ENCODE assay signal across 24 mouse cellular contexts in the genomic region with DNA sequence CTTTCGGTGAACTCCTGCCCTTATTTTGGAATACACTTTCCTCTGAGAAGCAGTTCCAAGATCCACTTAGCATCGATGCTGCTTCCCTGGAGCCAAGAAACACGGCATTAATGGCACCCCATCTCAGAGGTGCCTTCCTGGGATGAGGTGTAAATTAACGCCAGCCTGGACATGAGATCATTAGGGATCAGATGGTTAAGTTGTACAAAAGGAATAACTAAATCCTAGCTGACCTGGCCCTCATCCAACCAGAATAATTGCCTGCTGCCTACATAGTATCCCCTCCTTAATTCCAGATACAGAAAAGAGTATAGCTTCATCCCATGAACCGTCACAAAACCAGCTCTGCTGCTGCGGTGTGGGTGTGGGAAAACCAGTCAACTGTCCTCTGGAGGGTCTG.
DNase-seq lines count a peak whose midpoint lies in the region; ATAC-seq and TF ChIP-seq lines count a peak whose summit lies in the region.
"Had no signal": no experiment of that assay in that cellular context is flagged by ENCODE, and none has a peak within 500 bp of the region (broad histone marks: within the 10 kb centered on the region; RNA-seq: fewer than 3 reads in every experiment).

No protein-coding gene starts in this region.

- 37% methylated on average over 6 of the region's 6 CpGs for WGBS in forebrain, embryonic 14.5 days
- WGBS in forebrain, embryonic 16.5 days, result 38% methylated on average over 6 of the region's 6 CpGs
- 46% methylated on average over 6 of the region's 6 CpGs for WGBS in limb, embryonic 13.5 days
- WGBS in limb, embryonic 10.5 days, result 66% methylated on average over 6 of the region's 6 CpGs
- 47% methylated on average over 6 of the region's 6 CpGs for WGBS in limb, embryonic 14.5 days
- 78% methylated on average over 6 of the region's 6 CpGs for WGBS in hindbrain, embryonic 14.5 days

- H3K9me3 ChIP-seq in forebrain, embryonic 14.5 days (replicated peaks; ENCODE audit: control insufficient read depth, low read length), result no peaks in the 10 kb centered on the region
- H3K9me3 ChIP-seq in forebrain, embryonic 16.5 days (ENCODE audit: control insufficient read depth, low read length), result no peaks in the 10 kb centered on the region
- no peaks in the 10 kb centered on the region for H3K9me3 ChIP-seq in limb, embryonic 13.5 days
- no peaks in the 10 kb centered on the region for H3K9me3 ChIP-seq in limb, embryonic 10.5 days (replicated peaks)
- no peaks in the 10 kb centered on the region for H3K9me3 ChIP-seq in limb, embryonic 14.5 days (ENCODE audit: control insufficient read depth, low read length)
- H3K9me3 ChIP-seq in hindbrain, embryonic 14.5 days (ENCODE audit: control insufficient read depth, low read length), result no peaks in the 10 kb centered on the region
- H3K9me3 ChIP-seq: forebrain, embryonic 10.5 days; heart, embryonic 13.5 days; hindbrain, embryonic 12.5 days had no signal

- H3K9ac ChIP-seq in forebrain, embryonic 14.5 days (ENCODE audit: low read length), result no peak overlapping the region
- H3K9ac ChIP-seq in forebrain, embryonic 16.5 days (replicated peaks; ENCODE audit: low read depth, low read length), result no peak overlapping the region
- no peak overlapping the region for H3K9ac ChIP-seq in limb, embryonic 13.5 days
- H3K9ac ChIP-seq in limb, embryonic 14.5 days (ENCODE audit: low read depth, low read length, severe bottlenecking), result no peak overlapping the region
- H3K9ac ChIP-seq in hindbrain, embryonic 14.5 days, result no peak overlapping the region
- H3K9ac ChIP-seq: heart, embryonic 13.5 days; hindbrain, embryonic 12.5 days had no signal

- H3K27me3 ChIP-seq in forebrain, embryonic 14.5 days (replicated peaks; ENCODE audit: control insufficient read depth, insufficient read depth, low read length), result no peaks in the 10 kb centered on the region
- no peaks in the 10 kb centered on the region for H3K27me3 ChIP-seq in forebrain, embryonic 16.5 days (replicated peaks; ENCODE audit: control insufficient read depth, insufficient read depth, low read length)
- H3K27me3 ChIP-seq in limb, embryonic 13.5 days, result peaks cover 17% of the 10 kb centered on the region
- H3K27me3 ChIP-seq in limb, embryonic 10.5 days (ENCODE audit: low read depth, poor library complexity, severe bottlenecking), result no peaks in the 10 kb centered on the region
- H3K27me3 ChIP-seq in limb, embryonic 14.5 days (ENCODE audit: control insufficient read depth, insufficient read depth, low read length), result no peaks in the 10 kb centered on the region
- no peaks in the 10 kb centered on the region for H3K27me3 ChIP-seq in hindbrain, embryonic 14.5 days (ENCODE audit: control insufficient read depth, insufficient read depth, low read length)
- H3K27me3 ChIP-seq: heart, embryonic 13.5 days; hindbrain, embryonic 12.5 days had no signal

- H3K4me3 ChIP-seq in forebrain, embryonic 14.5 days (ENCODE audit: low read depth, low read length), result no peak overlapping the region
- no peak overlapping the region for H3K4me3 ChIP-seq in forebrain, embryonic 16.5 days (replicated peaks; ENCODE audit: low read length)
- no peak overlapping the region for H3K4me3 ChIP-seq in limb, embryonic 13.5 days
- no peak overlapping the region for H3K4me3 ChIP-seq in limb, embryonic 10.5 days
- no peak overlapping the region for H3K4me3 ChIP-seq in limb, embryonic 14.5 days (replicated peaks; ENCODE audit: low read length)
- no peak overlapping the region for H3K4me3 ChIP-seq in hindbrain, embryonic 14.5 days (replicated peaks; ENCODE audit: low read length)
- H3K4me3 ChIP-seq: forebrain, embryonic 10.5 days; heart, embryonic 13.5 days; hindbrain, embryonic 12.5 days had no signal

- no peaks in the 10 kb centered on the region for H3K4me1 ChIP-seq in forebrain, embryonic 14.5 days (ENCODE audit: control insufficient read depth, insufficient read depth, low read length)
- no peaks in the 10 kb centered on the region for H3K4me1 ChIP-seq in forebrain, embryonic 16.5 days (replicated peaks; ENCODE audit: control insufficient read depth, insufficient read depth, low read length)
- peaks cover 36% of the 10 kb centered on the region for H3K4me1 ChIP-seq in limb, embryonic 13.5 days
- H3K4me1 ChIP-seq in limb, embryonic 10.5 days, result peaks cover 38% of the 10 kb centered on the region
- H3K4me1 ChIP-seq in limb, embryonic 14.5 days (ENCODE audit: control insufficient read depth, insufficient read depth, low read length), result peaks cover 3% of the 10 kb centered on the region; the same call in 1 of the 2 replicates
- H3K4me1 ChIP-seq in hindbrain, embryonic 14.5 days (replicated peaks; ENCODE audit: control insufficient read depth, insufficient read depth, low read length), result no peaks in the 10 kb centered on the region

- TF ChIP-seq POLR2A in limb, embryonic 14.5 days (IDR thresholded peaks at IDR 0.05; ENCODE audit: borderline replicate concordance, extremely low read depth, insufficient read depth, insufficient read length), result no peak

- no peak for ATAC-seq in forebrain, embryonic 14.5 days
- no peak for ATAC-seq in forebrain, embryonic 16.5 days
- ATAC-seq in limb, embryonic 13.5 days (ENCODE audit: low FRiP score, low read depth), result peak; percentile 59; the same call in 1 of the 2 replicates
- ATAC-seq in limb, embryonic 14.5 days (ENCODE audit: low FRiP score, low read depth), result peak; percentile 23; the same call in 1 of the 2 replicates
- no peak for ATAC-seq in hindbrain, embryonic 14.5 days (ENCODE audit: low FRiP score)
- ATAC-seq: CD4-positive, CD25-positive, alpha-beta regulatory T cell, adult 4 months; hindbrain, postnatal 0 days; inflammation-experienced regulatory T-cells, adult 6 months; intestine, embryonic 16.5 days had no signal

- no peak overlapping the region for H3K4me2 ChIP-seq in forebrain, embryonic 14.5 days (ENCODE audit: low read length)
- H3K4me2 ChIP-seq in forebrain, embryonic 16.5 days (ENCODE audit: low read length), result no peak overlapping the region
- H3K4me2 ChIP-seq in limb, embryonic 13.5 days (replicated peaks), result no peak overlapping the region
- no peak overlapping the region for H3K4me2 ChIP-seq in limb, embryonic 14.5 days (replicated peaks; ENCODE audit: low read depth, low read length, severe bottlenecking)
- H3K4me2 ChIP-seq in hindbrain, embryonic 14.5 days (replicated peaks), result no peak overlapping the region
- H3K4me2 ChIP-seq: heart, embryonic 13.5 days; hindbrain, embryonic 12.5 days had no signal

- DNase-seq in forebrain, embryonic 14.5 days (ENCODE audit: low spot score), result peak; percentile 66
- DNase-seq in limb, embryonic 10.5 days (ENCODE audit: low spot score), result no peak
- no peak for DNase-seq in limb, embryonic 14.5 days (ENCODE audit: low spot score)
- no peak for DNase-seq in hindbrain, embryonic 14.5 days (ENCODE audit: low spot score)
- DNase-seq: adrenal gland, adult 2 months; adrenal gland, postnatal 14 days; cerebellum, adult 11-12 months; cerebellum, adult 8-10 months; cerebellum, postnatal 10 days; cerebellum, postnatal 36 days; embryo, embryonic 11 days; gastrocnemius, postnatal 10 days; gastrocnemius, postnatal 36 days; heart, postnatal 14 days; kidney, adult 18-20 months had no signal

- no peaks in the 10 kb centered on the region for H3K36me3 ChIP-seq in forebrain, embryonic 14.5 days (ENCODE audit: control insufficient read depth, insufficient read depth, low read length)
- no peaks in the 10 kb centered on the region for H3K36me3 ChIP-seq in forebrain, embryonic 16.5 days (ENCODE audit: control insufficient read depth, insufficient read depth)
- H3K36me3 ChIP-seq in limb, embryonic 13.5 days, result no peaks in the 10 kb centered on the region
- no peaks in the 10 kb centered on the region for H3K36me3 ChIP-seq in limb, embryonic 10.5 days
- H3K36me3 ChIP-seq in limb, embryonic 14.5 days (ENCODE audit: control insufficient read depth, insufficient read depth, low read length), result no peaks in the 10 kb centered on the region
- H3K36me3 ChIP-seq in hindbrain, embryonic 14.5 days (replicated peaks; ENCODE audit: control insufficient read depth, insufficient read depth), result no peaks in the 10 kb centered on the region
- H3K36me3 ChIP-seq: forebrain, embryonic 10.5 days; heart, embryonic 13.5 days; hindbrain, embryonic 12.5 days had no signal

- no peak overlapping the region for H3K27ac ChIP-seq in forebrain, embryonic 14.5 days (ENCODE audit: low read depth, low read length)
- H3K27ac ChIP-seq in forebrain, embryonic 16.5 days (ENCODE audit: low read length), result no peak overlapping the region
- H3K27ac ChIP-seq in limb, embryonic 13.5 days, result no peak overlapping the region; the same call in 1 of the 2 replicates
- no peak overlapping the region for H3K27ac ChIP-seq in limb, embryonic 10.5 days
- no peak overlapping the region for H3K27ac ChIP-seq in limb, embryonic 14.5 days (replicated peaks; ENCODE audit: low read depth, low read length)
- no peak overlapping the region for H3K27ac ChIP-seq in hindbrain, embryonic 14.5 days
- H3K27ac ChIP-seq: forebrain, embryonic 10.5 days; heart, embryonic 13.5 days; hindbrain, embryonic 12.5 days; hindbrain, postnatal 0 days had no signal

Comparison
In these comparisons a context has a peak if more than half of its experiments do, and no peak if none do; other contexts are left out.
1. ATAC-seq: peak in limb, embryonic 13.5 days (single experiment) and limb, embryonic 14.5 days (single experiment); none in forebrain, embryonic 14.5 days (single experiment), forebrain, embryonic 16.5 days (single experiment) and hindbrain, embryonic 14.5 days (single experiment).